Mouse (Mus musculus): ENCODE measurements at regions not wholly inside any gene's neighbourhood (a gene's known extent, or its start where the extent isn't known, plus 50 kb on each side); places are given as distances from the start of the nearest gene placed in this dataset.

DNA sequence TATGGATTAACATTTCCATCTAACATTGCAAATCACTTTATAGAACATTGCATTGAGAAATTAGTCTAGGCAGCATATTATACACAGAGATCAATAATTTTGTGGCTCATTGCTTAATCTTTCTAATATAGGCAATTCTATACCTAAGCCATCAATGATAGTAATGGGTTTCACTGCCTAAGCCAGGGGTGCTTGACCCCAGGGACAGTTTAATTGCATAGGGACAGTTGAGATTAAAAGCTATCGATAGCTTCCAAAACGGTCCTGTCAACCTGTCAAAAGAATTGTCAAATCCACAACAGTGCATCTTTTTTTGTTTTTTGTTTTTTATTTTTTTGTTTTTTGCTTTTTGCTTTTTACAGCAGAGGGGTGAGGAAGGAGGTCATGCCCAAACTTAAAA, 58.5 kb upstream of the Arhgap18 start:
- Histone ChIP-seq H3K27ac (ENCODE audit: insufficient read depth, low read length) (no peak overlapping the region), H3K36me3 (ENCODE audit: control insufficient read depth, insufficient read depth, low read length) (no peaks in the 10 kb centered on the region), H3K27me3 (ENCODE audit: control insufficient read depth, insufficient read depth, low read length) (no peaks in the 10 kb centered on the region), H3K4me3 (ENCODE audit: extremely low read depth, insufficient read depth, insufficient read length) (no peak overlapping the region), H3K4me1 (ENCODE audit: control insufficient read depth, insufficient read depth, insufficient read length) (no peaks in the 10 kb centered on the region)
- WGBS: 81% methylated on average over 2 of the region's 2 CpGs
- DNase-seq (ENCODE audit: low read depth in 1 of 2, low spot score in 2 of 2): no peak
- no peak for TF ChIP-seq POLR2A (IDR thresholded peaks at IDR 0.05; ENCODE audit: low read depth, low read length)

DNA sequence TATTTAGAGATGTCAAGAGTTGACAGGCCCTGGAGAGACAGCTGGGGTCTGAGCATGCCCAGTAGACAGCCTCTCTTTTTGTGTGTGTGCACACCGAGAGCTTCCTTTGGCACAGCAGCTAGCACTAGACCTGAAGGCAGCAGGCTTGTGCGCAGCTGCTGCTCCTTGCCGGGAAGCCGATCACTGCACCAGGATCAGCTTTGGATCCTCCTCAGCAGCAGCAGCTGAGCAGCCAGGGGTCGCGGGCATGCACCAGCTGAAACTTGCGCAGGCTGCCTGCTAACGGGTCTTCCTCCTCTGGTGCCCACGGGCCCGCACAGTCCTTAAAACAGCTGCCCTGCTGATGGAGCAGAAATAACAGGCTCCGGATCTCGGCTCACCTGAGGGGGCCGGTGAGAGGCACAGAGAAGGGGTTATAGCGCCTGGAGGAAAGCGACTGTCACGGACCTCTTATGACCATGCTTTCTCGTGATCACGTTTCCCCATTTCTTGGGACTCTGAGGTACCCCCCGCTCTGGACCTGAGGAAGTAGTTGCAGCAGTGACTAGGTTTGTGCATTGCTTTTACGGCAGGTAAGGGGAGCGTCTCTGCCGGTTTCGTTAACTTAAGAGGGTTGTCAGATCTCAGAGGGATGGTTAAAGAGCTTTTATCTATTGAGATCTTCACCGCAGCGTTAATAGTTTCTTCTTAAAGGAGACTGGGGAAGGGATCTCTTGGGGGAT, 57.8 kb upstream of the Arhgap18 start:
- no peak for TF ChIP-seq POLR2A (IDR thresholded peaks at IDR 0.05; ENCODE audit: low read depth, low read length)
- TF ChIP-seq CTCF (IDR thresholded peaks at IDR 0.05; ENCODE audit: extremely low read depth, insufficient read depth, insufficient read length, insufficient replicate concordance): no peak
- Histone ChIP-seq H3K27ac (ENCODE audit: insufficient read depth, low read length) (no peak overlapping the region), H3K4me1 (ENCODE audit: control insufficient read depth, insufficient read depth, insufficient read length) (no peaks in the 10 kb centered on the region), H3K36me3 (ENCODE audit: control insufficient read depth, insufficient read depth, low read length) (no peaks in the 10 kb centered on the region), H3K4me3 (ENCODE audit: extremely low read depth, insufficient read depth, insufficient read length) (no peak overlapping the region; the same call in 1 of the 2 replicates), H3K27me3 (ENCODE audit: control insufficient read depth, insufficient read depth, low read length) (no peaks in the 10 kb centered on the region)
- WGBS: 5% methylated on average over 25 of the region's 25 CpGs
- no peak for DNase-seq (ENCODE audit: low read depth in 1 of 2, low spot score in 2 of 2)

All from spleen, adult 2 months (tissue).